Mouse (Mus musculus) NIH3T3 (cell line): ENCODE measurements at regions not wholly inside any gene's neighbourhood (a gene's known extent, or its start where the extent isn't known, plus 50 kb on each side); places are given as distances from the start of the nearest gene placed in this dataset.

Experiments
- DNase-seq: peaks from one replicate; pipeline ENCODE4 v3.0.0-alpha.2; 2012; ENCODE audit warnings: low read depth

DNA sequence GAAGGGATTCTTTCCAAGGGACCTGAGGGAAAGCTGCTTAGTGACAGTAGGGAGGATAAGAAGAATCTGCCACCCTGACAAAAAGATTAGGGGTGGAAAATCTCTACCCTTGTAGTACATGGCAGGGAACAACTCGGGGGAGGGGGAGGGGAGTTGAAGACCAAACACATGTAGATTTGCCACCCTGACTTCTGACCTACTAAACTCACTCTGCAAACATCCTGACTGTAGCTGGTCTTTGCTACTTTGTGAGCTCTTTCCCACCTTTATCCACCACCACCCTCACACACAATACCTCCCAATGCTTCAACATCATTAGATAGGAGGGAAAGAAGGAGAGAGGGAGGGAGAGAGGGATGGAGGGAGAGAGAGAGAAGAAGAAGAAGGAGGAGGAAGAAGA lies 140.4 kb upstream of the BC052040 start:
- no peak for DNase-seq

DNA sequence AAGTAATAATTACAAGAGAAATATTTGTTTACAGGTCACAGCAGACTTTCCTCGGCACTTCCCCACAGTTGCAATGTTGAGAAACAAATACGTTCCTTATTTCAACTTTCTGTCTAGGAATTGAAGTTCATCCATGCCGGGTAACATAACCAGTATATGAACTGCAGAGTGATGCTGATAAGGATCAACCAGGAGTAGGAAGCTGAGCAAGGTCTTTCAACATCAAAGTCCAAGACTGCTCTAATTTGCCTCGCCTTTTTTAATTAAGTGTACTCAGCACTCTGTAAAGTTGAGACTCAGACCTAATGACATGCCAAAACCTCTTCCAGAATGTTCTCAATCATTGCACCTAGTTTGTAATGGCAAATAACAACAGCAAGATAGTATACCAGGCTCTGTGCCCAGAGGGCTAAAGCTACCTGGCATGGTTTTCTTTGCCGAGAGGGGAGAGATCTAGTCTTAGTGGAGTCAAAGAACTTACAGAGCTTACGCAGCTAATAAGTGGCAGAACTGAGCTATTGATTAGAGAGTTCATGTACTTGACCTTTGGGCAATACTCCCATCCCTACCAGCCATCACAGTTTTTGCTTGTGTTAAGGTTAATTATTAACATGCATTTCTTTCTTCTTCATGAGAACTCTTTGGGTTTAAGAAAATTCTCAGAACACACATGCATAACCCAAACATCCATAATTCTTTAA lies 131.6 kb upstream of the BC052040 start:
- DNase-seq = no peak

DNA sequence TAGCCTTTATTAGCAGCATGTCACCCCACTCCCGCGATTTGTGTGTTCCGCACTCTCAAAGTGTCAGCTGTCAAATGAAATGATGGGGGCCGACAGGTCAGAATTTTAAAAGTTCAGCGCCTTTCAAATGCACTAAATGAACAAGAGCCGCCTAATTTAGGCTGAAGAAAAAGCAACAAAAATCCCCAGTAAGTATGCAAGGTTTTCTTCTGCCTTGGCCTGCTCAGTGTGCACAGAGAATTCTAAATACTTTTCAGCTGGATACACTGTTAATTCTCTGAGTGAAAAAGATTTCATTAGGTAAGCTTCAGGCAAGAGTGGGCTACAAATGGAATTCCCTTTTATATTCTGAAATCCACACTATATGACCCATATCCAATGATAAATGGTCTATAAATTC lies 125.9 kb upstream of the BC052040 start:
- no peak for DNase-seq

- peak; percentile 11 for DNase-seq
Measured at GRCm38 (mm10) chr2:115456372-115457022, 125.0 kb upstream of the BC052040 start.

DNA sequence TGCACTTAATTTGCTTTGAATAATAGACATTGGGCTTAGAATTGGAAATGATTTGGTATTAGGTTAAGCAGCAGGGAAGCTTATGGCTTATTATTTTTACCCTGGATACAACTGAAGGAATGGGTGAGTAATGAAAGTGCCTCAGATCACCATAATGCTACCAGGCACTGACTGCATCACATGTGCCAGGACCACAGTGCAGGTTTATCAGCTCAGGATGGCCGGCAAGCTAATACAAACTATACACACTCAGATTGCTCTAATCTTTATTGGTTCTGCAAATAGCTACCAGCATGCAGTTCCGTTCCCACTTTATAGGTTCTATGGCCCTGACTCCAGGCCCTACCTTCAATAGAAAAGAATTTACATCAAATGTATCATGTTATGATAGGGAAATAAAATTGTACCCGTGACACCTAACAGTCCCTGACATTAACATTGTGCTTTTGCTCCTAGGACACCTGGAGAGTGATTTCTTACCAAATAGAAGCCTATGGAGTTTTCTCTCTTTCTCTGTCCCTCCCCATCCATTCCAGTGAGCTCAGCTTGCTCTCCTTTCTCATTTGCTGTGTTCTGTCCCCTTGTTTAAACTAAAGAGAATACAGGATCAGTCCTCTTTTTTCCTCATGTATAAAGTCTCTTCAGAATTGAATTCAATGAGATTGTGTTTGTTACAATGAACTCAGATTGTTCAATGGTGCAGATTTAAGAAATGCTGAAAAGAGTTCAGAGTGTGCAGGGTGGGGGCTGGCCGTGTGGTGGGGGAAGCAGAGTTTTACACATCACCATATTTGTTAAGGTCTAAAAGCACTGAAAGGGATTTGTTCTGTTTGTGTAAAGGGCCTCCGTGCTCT lies 121.3 kb upstream of the BC052040 start:
- no peak for DNase-seq

DNA sequence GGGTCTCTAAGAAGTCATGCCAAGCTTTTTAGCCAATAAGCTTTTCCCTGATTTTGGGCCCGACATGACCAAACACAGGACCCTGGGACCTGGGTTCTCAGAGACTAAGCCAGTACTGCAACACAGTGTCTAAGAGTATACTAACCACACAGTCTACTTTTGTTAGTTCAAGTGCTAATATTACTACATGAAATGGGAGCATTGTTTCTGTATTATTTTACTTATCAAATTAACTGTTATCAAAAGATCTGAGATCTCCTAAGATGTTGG lies 120.7 kb upstream of the BC052040 start:
- no peak for DNase-seq

GRCm38 (mm10) chr2:115466170-115466569 lies 115.3 kb upstream of the BC052040 start:
- DNase-seq = no peak

- DNase-seq = peak; percentile 67
Measured at GRCm38 (mm10) chr2:115467107-115467745, 114.3 kb upstream of the BC052040 start.

GRCm38 (mm10) chr2:115467936-115468335 lies 113.6 kb upstream of the BC052040 start:
- no peak for DNase-seq

DNA sequence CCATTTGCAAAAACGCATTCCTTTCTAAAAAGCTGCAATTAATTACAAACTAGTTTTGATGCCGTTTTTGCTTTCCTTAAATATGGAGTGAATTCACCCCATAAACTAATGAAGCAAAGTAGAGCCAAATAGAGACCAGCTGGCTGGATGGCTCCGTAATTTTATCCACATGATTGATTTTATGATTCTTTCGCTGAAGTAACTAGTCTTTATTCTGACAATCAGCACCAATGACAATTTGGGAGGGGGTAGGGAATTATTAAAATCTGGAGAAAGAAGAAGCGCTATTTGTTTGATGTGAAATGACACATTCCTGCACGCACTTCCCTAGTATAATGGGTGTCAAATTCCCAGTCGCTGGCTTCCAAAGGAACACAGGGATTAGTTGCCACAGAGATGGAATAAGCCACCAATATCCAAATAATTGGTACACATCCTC lies 113.0 kb upstream of the BC052040 start:
- no peak for DNase-seq

GRCm38 (mm10) chr2:115469165-115469821 lies 112.2 kb upstream of the BC052040 start:
- no peak for DNase-seq

DNA sequence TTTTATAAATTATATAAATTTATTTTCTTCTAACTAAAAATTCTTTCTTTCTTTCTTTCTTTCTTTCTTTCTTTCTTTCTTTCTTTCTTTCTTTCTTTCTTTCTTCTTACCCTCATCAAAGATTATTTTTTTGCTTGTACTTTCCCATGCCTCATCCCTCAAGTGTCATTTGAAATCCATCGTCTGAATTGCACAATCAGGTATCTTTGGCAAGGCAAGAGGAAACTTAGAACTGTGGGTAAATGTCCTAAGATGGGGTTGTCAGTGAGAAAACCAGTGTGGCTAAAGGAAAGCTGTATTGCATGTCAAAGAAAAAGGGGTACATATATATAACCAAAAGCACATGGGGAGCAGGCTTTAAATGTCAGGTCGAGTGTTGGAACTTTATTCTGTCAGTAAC lies 109.1 kb upstream of the BC052040 start:
- DNase-seq = peak; percentile 36

DNA sequence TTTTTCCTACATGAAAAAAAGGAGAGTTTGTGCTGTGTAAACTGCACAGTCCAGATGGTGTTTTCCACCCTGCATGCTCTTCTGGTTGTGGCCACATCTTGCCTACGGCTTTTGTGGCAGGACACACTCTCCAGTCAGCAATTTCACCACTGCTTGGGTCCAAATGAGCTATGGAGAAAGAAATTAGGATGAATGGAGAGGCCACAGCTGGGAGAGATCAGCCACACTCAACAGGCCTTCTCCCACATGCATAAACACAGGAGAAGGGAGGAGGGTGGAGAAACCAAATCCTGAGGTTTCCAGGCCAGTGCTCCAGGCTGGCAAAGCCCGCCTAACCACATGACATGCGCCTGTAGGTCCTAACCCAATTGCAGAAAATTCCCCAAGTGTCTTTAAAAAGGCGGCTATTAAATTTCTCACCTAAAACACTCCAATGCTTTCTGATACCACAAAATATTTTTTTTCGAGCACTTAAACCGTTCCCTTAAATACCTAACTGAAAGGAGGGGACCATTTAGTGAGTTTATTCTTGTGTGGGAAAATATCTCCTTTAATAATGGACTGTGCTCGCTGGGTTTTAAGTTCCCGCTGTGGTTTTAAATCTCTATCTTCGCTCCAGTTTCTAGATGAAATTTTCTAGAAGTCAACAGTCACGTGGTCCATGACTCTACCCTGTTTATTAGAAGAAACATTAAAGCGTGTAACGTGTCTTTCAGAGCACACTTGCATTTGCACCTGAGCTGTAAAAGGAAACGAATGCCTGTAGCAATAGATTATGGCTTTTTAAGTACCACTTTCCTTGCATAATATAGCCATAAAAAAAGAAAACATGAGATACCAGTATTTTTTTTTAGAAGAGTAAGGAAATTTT lies 97.9 kb upstream of the BC052040 start:
- DNase-seq = peak; percentile 20

DNA sequence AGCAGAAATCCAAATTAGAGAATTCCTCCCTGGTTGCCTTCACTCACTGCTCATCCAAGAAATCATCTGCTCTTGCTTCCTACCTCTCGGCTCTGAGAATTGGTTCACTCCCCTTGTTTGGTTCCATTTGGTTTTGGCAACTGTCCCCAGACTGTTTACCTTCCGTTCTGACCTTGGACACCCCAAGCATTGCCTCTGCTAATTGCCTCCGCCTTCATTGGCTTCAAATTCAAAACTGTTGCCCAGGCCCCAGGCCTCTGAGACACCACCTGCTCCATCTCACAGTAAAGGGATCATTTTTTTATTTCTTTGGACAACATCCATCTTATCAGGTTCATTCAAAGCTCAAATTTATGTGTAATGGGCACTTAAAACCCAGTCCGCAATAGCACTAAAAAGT lies 93.1 kb upstream of the BC052040 start:
- DNase-seq = no peak

DNA sequence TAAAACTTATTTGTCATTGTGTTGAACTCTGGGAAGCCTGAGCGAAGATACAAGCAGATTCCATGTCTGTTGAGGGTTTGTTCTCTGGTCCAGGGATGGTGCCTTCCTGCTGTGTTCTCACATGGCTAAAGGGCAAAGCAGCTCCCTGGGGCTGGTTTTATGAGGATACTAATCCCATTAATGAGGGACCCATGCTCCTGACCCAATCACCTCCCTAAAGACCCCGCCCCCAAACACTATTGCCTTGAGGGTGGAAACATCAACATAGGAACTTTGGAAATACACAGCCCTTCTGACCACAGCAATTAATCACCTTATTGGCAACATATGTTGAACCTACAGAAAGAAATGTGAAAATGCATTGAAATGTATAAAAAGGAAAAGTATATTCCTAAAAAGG lies 88.5 kb upstream of the BC052040 start:
- DNase-seq = no peak

GRCm38 (mm10) chr2:115499904-115500303 lies 81.6 kb upstream of the BC052040 start:
- DNase-seq = no peak

- no peak for DNase-seq
Measured at GRCm38 (mm10) chr2:115509527-115509926, 72.0 kb upstream of the BC052040 start.

- no peak for DNase-seq
Measured at GRCm38 (mm10) chr2:115511146-115511545, 70.4 kb upstream of the BC052040 start.

- DNase-seq = no peak
Measured at GRCm38 (mm10) chr2:115511612-115512525, 69.6 kb upstream of the BC052040 start.

GRCm38 (mm10) chr2:115512891-115513290 lies 68.6 kb upstream of the BC052040 start:
- DNase-seq = no peak
